In genomic region chr5:24859771-24860540, GRCm38 (mm10) we compare ENCODE assay signal across 13 mouse cellular contexts. TPM values are rescaled to one million over a fixed set of nuclear protein-coding genes. Genes with fewer than 3 reads are reported as not detected.
DNase-seq lines count a peak whose midpoint lies in the region; ATAC-seq and TF ChIP-seq lines count a peak whose summit lies in the region.
"Had no signal": no experiment of that assay in that cellular context is flagged by ENCODE, and none has a peak within 500 bp of the region (broad histone marks: within the 10 kb centered on the region; RNA-seq: fewer than 3 reads in every experiment).

No protein-coding gene starts in this region.

- peaks cover 5% of the 10 kb centered on the region for H3K9me3 ChIP-seq in heart, embryonic 12.5 days (replicated peaks)
- no peaks in the 10 kb centered on the region for H3K9me3 ChIP-seq in liver, embryonic 11.5 days (ENCODE audit: control insufficient read depth, low read length)
- H3K9me3 ChIP-seq: limb, embryonic 15.5 days; midbrain, embryonic 13.5 days had no signal

- H3K79me2 ChIP-seq in C2C12 (ENCODE audit: control insufficient read depth, insufficient read depth): no peaks in the 10 kb centered on the region

- no peak overlapping the region for H3K4me2 ChIP-seq in heart, embryonic 12.5 days
- H3K4me2 ChIP-seq in liver, embryonic 11.5 days: 0 out of 2 replicates have a peak overlapping the region, but pooled peaks have one; percentile 4
- H3K4me2 ChIP-seq: limb, embryonic 15.5 days; midbrain, embryonic 13.5 days had no signal

- no peak overlapping the region for H3K9ac ChIP-seq in heart, embryonic 12.5 days
- H3K9ac ChIP-seq in liver, embryonic 11.5 days (ENCODE audit: low read depth, low read length): no peak overlapping the region
- H3K9ac ChIP-seq: limb, embryonic 15.5 days; midbrain, embryonic 13.5 days had no signal

- no peak for ATAC-seq in heart, embryonic 12.5 days (ENCODE audit: insufficient number of reproducible peaks, low FRiP score)
- ATAC-seq in liver, embryonic 11.5 days (replicated peaks; ENCODE audit: low FRiP score): peak; percentile 38; the same call in 1 of the 2 replicates
- ATAC-seq: midbrain, embryonic 13.5 days had no signal

- no peaks in the 10 kb centered on the region for H3K27me3 ChIP-seq in heart, embryonic 12.5 days (replicated peaks)
- H3K27me3 ChIP-seq in C2C12 (ENCODE audit: control insufficient read depth, insufficient read depth, insufficient read length): no peaks in the 10 kb centered on the region
- no peaks in the 10 kb centered on the region for H3K27me3 ChIP-seq in liver, embryonic 11.5 days (replicated peaks; ENCODE audit: control insufficient read depth, insufficient read depth, low read length)
- H3K27me3 ChIP-seq: limb, embryonic 15.5 days; midbrain, embryonic 13.5 days had no signal

- H3ac ChIP-seq in C2C12 (ENCODE audit: control insufficient read depth, insufficient read length, low read depth): no peak overlapping the region

- peak overlapping the region; percentile 78; the same call in 1 of the 2 replicates for H3K27ac ChIP-seq in heart, embryonic 12.5 days (ENCODE audit: poor library complexity, severe bottlenecking)
- no peak overlapping the region for H3K27ac ChIP-seq in liver, embryonic 11.5 days (ENCODE audit: low read depth, low read length)
- H3K27ac ChIP-seq: limb, embryonic 15.5 days; midbrain, embryonic 13.5 days had no signal

- TF ChIP-seq CTCF in C2C12 (IDR thresholded peaks at IDR 0.05; ENCODE audit: control insufficient read depth, insufficient read depth, insufficient read length): no peak

- no peak for DNase-seq in heart, adult 8-10 months (ENCODE audit: low spot score)
- DNase-seq in 3134 (ENCODE audit: extremely low read depth, insufficient read length, low spot score): peak; percentile 39
- no peak for DNase-seq in liver, embryonic 11.5 days (ENCODE audit: low spot score)
- DNase-seq in ovary, postnatal 36 days (ENCODE audit: low spot score): no peak
- DNase-seq in cerebellum, adult 8-10 months: no peak
- no peak for DNase-seq in kidney, postnatal 36 days
- DNase-seq: gastrocnemius, postnatal 36 days; retina, postnatal 1 day; thymus, postnatal 25 days had no signal

- H3K4me3 ChIP-seq in heart, embryonic 12.5 days: no peak overlapping the region
- H3K4me3 ChIP-seq in C2C12 (ENCODE audit: insufficient read depth, poor library complexity, severe bottlenecking): no peak overlapping the region
- H3K4me3 ChIP-seq in liver, embryonic 11.5 days (ENCODE audit: low read depth, low read length): no peak overlapping the region
- H3K4me3 ChIP-seq: limb, embryonic 15.5 days; midbrain, embryonic 13.5 days had no signal

- H3K79me3 ChIP-seq in C2C12 (ENCODE audit: low read depth): no peaks in the 10 kb centered on the region

- H3K36me3 ChIP-seq in heart, embryonic 12.5 days: peaks cover 31% of the 10 kb centered on the region
- no peaks in the 10 kb centered on the region for H3K36me3 ChIP-seq in C2C12 (ENCODE audit: control insufficient read depth, insufficient read depth)
- no peaks in the 10 kb centered on the region for H3K36me3 ChIP-seq in liver, embryonic 11.5 days (ENCODE audit: control insufficient read depth, insufficient read depth, low read length)

- 48% methylated on average over 3 of the region's 3 CpGs for WGBS in heart, embryonic 12.5 days
- 42% methylated on average over 3 of the region's 3 CpGs for WGBS in liver, embryonic 11.5 days

- peaks cover 47% of the 10 kb centered on the region for H3K4me1 ChIP-seq in heart, embryonic 12.5 days (replicated peaks)
- peaks cover 31% of the 10 kb centered on the region for H3K4me1 ChIP-seq in liver, embryonic 11.5 days (replicated peaks; ENCODE audit: control insufficient read depth, insufficient read depth, low read length)
- H3K4me1 ChIP-seq: limb, embryonic 15.5 days; midbrain, embryonic 13.5 days had no signal

TF ChIP-seq in C2C12, 6 proteins besides CTCF, POLR2A, EP300 and RAD21:
- TF ChIP-seq MYOD1 (IDR thresholded peaks at IDR 0.05; ENCODE audit: control insufficient read depth, insufficient read length, low read depth): no peak
- TF ChIP-seq CEBPB (IDR thresholded peaks at IDR 0.05; ENCODE audit: low read depth): peak; percentile 77
- no peak for TF ChIP-seq USF1 (IDR thresholded peaks at IDR 0.05; ENCODE audit: low read depth)
- TF ChIP-seq MYOG (IDR thresholded peaks at IDR 0.05; ENCODE audit: control insufficient read depth, extremely low read depth, insufficient read length): no peak
- peak; percentile 9 for TF ChIP-seq FOSL1 (IDR thresholded peaks at IDR 0.05; ENCODE audit: insufficient read depth, low read length, poor library complexity, severe bottlenecking)

RNA-seq across cellular contexts. Expression of gene Rheb, which starts 17.5 kb away (rescaled TPM):
- polyA plus RNA-seq in heart, embryonic 12.5 days (2016; fragmentation: Nextera tagmentation; extraction: Ambion mirVana): 260 and 270 TPM in 2 replicates
- total RNA-seq in heart, adult 8-10 months (2022): 10 to 100 TPM; 76.2 to 78.6 (median 77.5) TPM
- polyA plus RNA-seq in C2C12 (2012; fragmentation: generic; extraction: Trizol): 47.8 TPM
- 168 and 169 TPM in 2 replicates for polyA plus RNA-seq in liver, embryonic 11.5 days (2014; fragmentation: Nextera tagmentation; extraction: Ambion mirVana)
